Mouse (Mus musculus) stomach, postnatal 0 days (tissue): ENCODE measurements around the gene Bloc1s4.

ENCODE experiments used
- CTCF ChIP-seq: IDR thresholded peaks from 2 replicates; pipeline ENCODE4 v1.5.1; 2016; ENCODE audit warnings: antibody characterized with exemption, low read depth, mild to moderate bottlenecking, moderate library complexity
- EP300 ChIP-seq: optimal IDR thresholded peaks from 2 replicates; pipeline ENCODE3; 2016; ENCODE audit warnings: antibody characterized with exemption

DNA sequence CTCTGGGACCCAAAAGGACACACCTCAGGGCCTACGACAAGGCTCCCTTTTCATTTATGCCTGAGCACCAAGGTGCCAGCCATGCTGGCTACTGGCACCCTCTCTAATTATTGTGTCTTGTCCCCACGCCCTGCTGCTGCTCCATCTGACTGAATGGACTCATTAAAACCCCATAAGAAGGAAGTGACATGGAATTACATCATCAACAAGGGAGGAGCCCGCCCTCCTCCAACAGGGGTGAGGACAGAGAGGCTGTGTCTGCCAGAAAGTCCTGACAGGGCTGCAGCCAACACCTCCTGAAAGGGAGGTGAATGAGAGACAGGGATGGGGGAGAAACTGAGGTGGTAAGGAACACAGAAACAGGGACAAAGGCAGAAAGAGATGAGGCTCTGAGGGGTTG lies 17.8 kb downstream of the Bloc1s4 start:
- no peak for TF ChIP-seq CTCF
- no peak for TF ChIP-seq EP300
